Mouse (Mus musculus) adipocyte (in vitro differentiated cells): ENCODE measurements around the gene Prr18.
"Not testable (repeated sequence)": the region's sequence is repeated elsewhere in the genome, so short reads cannot be mapped to it uniquely, and the experiment has no call there.

ENCODE experiments used
- DNase-seq: peaks from one replicate; pipeline ENCODE4 v3.0.0-alpha.2; 2016; ENCODE audit warnings: low spot score

Prr18 gene

DNA sequence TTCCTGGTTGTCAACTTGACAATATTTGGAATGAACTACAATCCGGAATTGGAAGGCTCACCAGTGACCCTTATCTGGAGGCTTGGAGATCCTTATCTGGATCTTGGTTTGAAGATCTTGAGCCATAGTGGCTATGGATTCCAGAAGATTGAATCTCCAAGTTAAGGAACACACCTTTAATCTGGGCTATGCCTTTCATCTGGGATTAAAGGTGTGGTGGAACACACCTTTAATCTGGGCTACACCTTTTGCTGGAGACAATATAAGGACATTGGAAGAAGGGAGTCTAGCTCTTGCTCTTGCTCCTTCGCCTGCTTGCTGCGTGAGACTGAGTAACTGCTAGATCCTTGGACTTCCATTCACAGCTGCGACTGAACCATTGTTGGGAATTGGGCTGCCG lies at the start of gene Prr18:
TSS of gene Prr18 (plus strand) at position 301 of the 400 bp plus-strand sequence.
- DNase-seq, result not testable (repeated sequence)

GRCm38 (mm10) chr17:8289993-8290679 lies 47.1 kb upstream of the Prr18 start:
- DNase-seq, result no peak

- peak; percentile 90 for DNase-seq
Observed at GRCm38 (mm10) chr17:8290736-8291135, 46.5 kb upstream of the Prr18 start.

GRCm38 (mm10) chr17:8295825-8296224 lies 41.4 kb upstream of the Prr18 start:
- no peak for DNase-seq

GRCm38 (mm10) chr17:8296313-8296844 lies 40.9 kb upstream of the Prr18 start:
- DNase-seq, result no peak

GRCm38 (mm10) chr17:8297746-8298145 lies 39.5 kb upstream of the Prr18 start:
- no peak for DNase-seq

- DNase-seq, result peak; percentile 73
Observed at GRCm38 (mm10) chr17:8298281-8298680, 39.0 kb upstream of the Prr18 start.

DNA sequence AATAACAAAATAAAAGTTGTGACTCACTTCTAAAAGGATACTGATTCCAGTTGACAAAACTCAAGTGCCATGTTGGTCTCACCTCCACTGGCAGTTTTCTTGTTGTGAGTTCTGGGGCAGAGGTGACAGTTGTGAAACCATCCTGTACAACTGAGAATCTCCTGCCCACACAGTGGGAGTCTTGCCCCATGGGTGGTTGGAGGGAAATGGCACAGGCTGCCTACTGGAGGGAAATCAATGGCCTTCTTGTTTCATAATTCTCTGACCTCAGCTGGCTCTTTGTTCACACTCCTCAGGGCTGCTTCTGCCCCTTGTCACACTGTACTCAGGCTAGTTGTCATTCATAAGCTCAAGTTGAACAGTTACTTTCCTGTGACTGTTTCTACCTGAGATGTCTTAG lies 37.7 kb upstream of the Prr18 start:
- DNase-seq, result peak; percentile 92

- no peak for DNase-seq
Observed at GRCm38 (mm10) chr17:8301515-8301914, 35.7 kb upstream of the Prr18 start.

GRCm38 (mm10) chr17:8302772-8303438 lies 34.4 kb upstream of the Prr18 start:
- DNase-seq, result no peak

DNA sequence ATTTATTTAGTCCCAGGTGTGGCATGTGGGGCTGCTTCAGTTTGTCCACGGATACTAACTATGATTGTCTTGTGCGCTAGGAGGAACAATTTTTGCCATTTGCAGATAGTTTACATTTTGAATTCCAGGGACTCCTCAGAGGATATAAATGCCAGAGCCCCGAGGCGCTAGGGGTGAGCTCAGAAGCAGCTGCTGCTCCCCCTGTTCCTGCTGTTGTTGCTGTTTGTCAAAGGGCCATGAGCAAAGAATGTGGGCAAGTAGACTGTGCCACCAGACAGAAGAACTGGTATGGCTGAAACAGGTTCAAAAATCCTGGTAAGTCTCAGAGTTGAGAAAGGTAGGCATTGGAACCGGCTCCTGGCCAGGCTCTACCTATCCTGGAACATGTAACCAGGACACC lies 33.6 kb upstream of the Prr18 start:
- DNase-seq, result no peak

DNA sequence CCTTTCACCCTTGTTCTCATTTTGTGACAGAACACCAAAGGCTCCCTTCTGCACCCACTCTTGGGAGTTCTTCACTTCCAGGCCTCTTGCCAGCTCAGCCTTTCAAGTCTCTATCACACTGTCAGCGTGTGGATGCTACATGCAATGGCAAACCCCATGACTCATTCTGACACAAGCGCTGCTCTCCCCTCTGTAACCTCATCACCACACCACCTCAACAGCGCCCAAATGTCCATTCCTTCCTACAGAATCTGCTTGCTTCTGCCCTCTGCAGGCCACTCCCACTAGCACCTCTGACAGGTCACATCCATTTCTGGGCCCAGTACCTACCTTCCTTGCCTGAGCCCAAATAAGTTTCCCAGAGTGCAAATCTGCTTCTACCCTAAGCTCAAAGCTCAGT lies 31.5 kb upstream of the Prr18 start:
- DNase-seq, result peak; percentile 55

- peak; percentile 96 for DNase-seq
Observed at GRCm38 (mm10) chr17:8310838-8311614, 26.2 kb upstream of the Prr18 start, which contains the start of gene Sft2d1. TSS of gene Sft2d1 (plus strand) at chr17:8311102.

- peak; percentile 57 for DNase-seq
Observed at GRCm38 (mm10) chr17:8311751-8312150, 25.5 kb upstream of the Prr18 start.

- DNase-seq, result no peak
Observed at GRCm38 (mm10) chr17:8313976-8314375, 23.3 kb upstream of the Prr18 start.

GRCm38 (mm10) chr17:8316251-8316650 lies 21.0 kb upstream of the Prr18 start:
- DNase-seq, result no peak

GRCm38 (mm10) chr17:8326877-8327276 lies 10.4 kb upstream of the Prr18 start:
- not testable (repeated sequence) for DNase-seq

GRCm38 (mm10) chr17:8328511-8329174 lies 8.6 kb upstream of the Prr18 start:
- DNase-seq, result no peak

- DNase-seq, result no peak
Observed at GRCm38 (mm10) chr17:8330602-8331001, 6.7 kb upstream of the Prr18 start.

GRCm38 (mm10) chr17:8339666-8340374 lies 2.6 kb downstream of the Prr18 start:
- DNase-seq, result no peak
